Mouse (Mus musculus) left cerebral cortex, adult 11 months (tissue): ENCODE data around the gene Hnrnpm.
A peak's percentile ranks its signal among the peaks of the same experiment; 100 is the strongest.
"Not testable (repeated sequence)": the region's sequence is repeated elsewhere in the genome, so short reads cannot be mapped to it uniquely, and the experiment has no call there.

ENCODE experiments used
- DNase-seq: peaks from one replicate; pipeline ENCODE4 v3.0.0; 2022; ENCODE audit warnings: low spot score

Gene Hnrnpm

DNA sequence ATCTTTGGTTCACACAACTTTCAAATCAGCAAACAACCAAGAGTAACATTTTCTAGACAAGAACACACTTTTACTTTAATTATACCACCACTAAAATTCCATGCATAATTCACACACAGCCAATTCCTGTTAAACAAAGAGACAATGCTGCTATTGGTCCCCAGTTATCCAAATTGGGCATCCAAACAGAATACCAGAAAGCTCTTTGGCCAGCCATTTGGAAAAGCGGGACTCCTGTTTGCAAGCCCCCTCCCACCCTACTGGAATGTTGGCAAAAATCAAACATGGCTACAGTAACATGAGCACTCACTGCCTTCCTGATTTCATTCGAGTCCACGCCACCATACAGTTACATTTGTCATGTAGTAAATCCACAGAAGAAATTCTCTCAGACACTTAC, 17.0 kb downstream of the Hnrnpm start:
- no peak for DNase-seq

DNA sequence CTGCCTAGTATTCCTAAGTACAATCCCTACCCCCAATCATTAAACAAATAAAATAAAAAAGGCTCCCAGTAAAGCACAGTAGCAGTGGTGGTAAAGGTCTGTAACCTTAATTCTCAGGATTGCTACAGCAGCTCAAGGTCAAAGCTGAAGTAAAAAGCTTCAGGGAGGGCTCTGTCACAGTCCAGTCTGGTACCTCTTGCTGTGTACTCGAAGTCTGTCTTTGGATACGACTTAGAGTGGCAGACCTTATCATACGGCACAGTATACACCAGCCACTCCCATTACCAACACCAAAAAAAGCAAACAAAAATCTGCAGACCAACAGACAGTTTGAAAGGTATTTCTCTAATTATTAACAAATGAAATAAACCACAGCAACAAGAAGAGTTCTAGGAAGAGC, 19.8 kb downstream of the Hnrnpm start:
- no peak for DNase-seq

DNA sequence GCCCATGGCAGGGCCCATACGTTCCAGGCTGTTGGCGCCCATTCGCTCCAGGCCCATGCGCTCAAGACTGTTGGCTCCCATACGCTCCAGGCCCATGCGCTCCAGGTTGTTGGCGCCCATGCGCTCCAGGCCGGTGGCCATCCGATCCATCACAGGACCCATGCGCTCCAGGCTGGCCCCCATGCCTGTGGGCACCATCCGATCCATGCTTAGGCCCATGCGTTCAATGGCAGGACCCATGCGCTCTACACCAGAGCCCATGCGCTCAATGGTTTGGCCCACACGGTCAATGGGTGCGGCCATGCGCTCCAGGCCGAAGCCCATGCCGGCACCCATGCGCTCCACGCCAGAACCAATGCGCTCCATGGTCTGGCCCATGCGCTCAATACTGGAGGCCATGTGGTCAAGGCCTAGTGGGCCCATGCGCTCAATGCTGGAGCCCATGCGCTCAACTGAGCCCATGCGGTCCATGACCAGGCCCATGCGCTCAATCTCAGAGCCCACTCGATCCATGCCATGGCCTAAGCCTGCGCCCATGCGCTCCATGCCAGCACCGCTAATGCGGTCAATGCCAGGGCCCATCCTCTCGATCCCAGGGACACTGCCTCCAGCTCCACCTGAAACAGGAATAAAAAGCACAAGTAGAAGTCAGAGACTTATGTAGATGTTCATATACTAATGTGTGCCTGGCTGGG, 36.7 kb downstream of the Hnrnpm start:
- DNase-seq: no peak

DNA sequence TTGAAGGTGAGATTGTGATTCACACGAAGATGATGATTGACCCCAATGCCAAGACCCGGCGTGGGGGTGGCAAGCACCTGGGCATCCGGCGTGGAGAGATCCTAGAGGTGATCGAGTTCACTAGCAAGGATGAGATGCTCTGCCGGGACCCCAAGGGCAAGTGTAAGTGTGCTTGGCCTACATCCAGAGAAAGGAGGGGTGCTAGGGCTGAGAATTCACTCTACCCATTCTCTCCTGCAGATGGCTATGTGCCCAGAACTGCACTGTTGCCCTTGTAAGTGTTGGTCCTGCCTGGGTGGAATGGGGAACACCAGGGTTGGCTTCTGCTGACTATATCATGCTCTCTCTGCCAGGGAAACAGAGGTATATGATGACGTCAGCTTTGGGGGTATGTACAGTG, 41.6 kb downstream of the Hnrnpm start:
- no peak for DNase-seq

DNA sequence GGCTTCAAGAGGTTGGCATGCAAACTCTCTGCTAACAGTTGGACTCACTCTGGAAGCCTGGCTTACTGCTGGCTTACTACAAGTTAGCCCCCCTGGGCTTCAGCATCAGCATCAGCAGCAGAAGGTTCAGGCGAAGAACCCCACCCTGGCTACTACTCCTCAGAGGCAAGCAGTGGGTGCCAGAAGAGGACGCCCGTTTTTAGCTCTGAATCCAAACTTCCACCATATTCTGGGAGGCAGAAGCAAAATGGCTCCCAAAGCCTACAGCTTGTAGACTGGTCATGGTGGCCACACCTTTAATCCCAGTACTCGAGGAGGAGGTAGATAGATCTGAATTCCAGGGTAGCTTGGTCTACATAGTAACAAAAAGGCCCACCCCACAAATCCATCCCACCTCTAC, 42.6 kb downstream of the Hnrnpm start:
- no peak for DNase-seq

DNA sequence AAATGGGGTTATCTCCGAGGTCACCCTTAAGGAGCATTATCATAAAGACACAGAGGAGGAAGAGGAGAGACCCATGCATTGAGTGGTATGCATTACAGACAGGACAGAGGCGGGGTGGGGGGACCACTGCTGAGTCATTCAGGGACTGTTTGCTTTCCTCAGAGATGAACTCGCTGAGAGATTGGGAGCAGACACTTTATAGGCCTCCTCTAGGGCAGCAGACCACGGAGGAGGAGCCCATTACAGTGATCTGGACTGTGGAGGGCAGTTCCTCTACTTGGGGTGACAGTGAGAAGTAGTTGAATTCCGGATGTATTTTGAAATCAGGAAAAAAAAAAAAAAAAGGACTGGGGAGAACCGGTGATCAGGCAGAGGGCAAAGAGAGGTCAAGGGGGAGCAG, 46.9 kb downstream of the Hnrnpm start:
- no peak for DNase-seq

DNA sequence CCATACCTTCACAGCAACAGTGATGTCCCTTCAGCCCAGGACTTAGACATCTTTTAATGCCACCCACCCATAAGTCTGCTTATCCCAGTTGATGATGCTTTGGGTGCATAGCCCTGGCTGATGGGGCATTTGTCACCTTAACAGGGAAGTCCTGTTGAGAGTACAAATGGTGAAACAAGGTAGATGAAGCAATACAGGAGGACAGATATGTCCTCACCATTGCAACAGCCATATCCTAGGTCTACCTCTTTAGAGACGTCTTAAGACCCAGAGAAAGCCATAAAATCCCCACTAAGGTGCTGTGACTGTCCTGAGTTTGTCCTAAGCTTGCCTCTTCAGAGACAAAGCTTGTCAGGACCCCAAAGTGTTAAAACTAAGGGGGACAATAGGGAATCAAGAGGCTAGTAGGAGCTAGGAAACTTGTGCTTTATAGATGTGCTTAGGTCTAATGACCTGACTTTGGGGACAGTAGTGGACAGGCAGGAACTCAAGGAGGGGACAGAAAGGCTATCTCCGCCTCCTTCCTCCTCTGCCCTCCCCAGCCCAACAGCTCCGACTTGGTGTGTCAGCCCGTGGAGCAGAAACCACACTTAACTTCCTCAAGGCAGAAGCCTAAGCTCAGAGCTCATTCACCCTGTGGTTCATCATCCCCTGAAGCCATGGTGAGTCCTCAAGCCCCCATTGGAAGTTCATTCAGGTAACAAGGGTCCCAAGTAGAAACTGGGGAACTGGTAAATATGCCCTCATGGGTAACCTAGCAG, 49.0 kb downstream of the Hnrnpm start, which contains the start of gene Pram1:
Gene Pram1 (plus strand): TSS at position 541 of the 761 bp plus-strand sequence.
- no peak for DNase-seq

DNA sequence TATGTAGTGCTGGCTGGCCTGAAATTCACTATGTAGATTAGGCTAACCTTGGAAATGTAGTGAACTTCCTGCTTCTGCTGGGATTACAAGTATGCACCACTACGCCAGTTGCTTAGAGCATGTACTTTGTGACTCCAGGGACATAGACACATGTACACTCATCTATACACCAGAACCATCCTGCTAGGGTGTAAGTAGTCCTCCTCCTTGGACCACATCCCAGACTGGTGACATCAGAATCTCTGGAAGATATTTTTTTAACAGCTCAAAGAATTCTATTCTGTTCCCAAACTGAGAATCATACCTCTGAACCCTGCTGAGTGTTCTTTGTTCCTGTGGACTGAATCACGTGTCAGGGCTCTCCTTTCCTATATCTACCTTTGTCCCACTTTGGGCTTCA, 49.6 kb downstream of the Hnrnpm start:
- no peak for DNase-seq

DNA sequence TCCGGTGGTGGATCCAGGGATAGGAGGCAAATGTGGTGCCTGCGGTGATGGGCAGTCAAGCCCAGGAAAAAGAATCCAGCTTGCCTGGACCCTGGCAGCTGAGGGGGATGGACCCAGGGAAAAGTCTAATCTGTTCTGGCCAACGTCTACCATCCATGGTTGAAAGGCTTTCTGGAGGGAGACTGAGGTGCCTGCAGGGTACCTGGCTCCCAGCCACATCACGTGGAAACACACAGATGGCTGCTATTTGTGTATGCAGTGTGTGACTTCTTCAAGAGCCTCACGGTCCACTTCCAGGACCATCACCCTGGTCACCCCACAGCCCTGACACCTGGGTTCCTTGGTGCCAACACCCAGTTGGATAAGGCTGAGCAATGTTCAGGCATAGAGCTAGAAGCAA, 54.9 kb downstream of the Hnrnpm start:
- DNase-seq: no peak

DNA sequence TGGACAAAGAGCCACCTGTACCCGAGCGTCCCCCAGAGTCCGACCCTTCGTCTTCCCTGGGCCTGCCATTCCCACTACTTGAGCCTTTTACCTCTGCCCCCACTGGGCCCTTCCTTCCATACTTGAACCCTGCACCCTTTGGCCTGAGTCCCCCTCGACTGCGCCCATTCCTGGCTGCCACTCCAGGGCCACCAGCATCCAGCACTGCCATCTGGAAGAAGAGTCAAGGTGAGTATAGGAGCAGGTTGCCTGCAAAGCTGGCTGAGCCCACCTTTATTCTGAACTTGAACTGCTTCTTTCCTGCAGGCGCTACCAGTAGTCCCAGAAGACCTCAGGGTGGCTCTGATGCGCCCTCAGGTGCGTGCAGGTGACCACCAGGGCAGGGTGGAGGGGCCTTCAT, 55.4 kb downstream of the Hnrnpm start:
- DNase-seq: no peak

DNA sequence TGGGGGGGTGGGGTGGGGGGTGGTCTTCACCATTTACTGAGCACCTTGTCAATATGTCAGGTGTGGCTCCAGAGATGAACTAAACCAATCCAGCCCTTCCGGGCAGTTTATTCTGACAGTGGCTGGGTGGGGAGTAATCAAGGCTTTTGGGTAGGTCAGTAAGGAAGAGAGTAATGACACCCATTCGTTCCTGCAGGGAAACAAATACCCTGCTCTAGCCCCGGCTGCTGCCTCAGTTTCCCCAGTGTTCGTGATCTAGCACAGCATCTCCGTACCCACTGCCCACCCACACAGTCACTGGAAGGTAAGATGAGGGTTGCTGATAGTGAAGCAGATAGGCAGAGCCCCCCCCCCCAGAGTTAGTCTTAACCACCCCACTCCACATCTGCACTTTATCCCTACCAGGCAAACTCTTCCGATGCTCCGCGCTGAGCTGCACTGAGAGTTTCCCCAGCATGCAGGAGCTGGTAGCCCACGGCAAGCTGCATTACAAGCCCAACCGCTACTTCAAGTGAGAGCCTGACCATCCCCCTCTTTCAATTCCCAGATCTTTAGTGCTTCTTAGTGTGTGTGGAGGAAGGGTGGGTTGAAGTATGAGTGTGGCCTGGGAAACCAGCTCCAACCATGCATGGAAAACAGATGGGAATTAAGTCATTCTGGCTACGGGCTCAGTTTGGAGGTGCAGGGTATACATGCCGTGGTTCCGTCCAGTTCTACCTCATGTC, 56.3 kb downstream of the Hnrnpm start:
- no peak for DNase-seq

DNA sequence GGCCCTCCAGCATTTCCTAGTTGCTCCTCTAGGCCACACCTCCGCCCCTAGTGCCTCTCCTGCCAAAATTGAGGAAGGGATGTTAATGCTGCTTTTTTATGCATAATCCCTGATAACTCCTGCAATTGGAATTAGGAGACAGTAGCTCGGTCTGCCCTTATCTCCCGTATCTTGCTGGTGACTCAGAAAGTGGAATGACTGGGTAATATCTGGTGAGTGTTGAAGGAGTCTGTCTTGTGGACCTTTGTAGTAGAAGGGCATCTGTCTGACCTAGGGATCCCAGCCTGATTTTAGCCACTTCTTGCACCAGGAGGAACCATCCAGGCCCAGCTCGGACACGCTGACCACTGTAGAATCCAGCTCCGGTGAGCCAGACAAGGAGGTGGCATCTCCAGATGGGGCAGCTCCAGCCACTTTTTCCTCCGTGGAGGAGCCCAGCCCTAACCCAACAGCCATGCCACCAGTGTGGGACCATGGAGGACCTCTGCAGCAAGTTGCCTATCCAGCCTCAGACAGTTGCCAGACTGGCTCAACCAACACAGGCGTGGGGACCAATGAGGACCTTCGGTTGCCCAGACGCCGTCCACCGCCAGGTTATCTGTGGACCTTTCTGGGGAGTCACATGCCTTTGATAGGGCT, 57.1 kb downstream of the Hnrnpm start:
- DNase-seq: no peak

DNA sequence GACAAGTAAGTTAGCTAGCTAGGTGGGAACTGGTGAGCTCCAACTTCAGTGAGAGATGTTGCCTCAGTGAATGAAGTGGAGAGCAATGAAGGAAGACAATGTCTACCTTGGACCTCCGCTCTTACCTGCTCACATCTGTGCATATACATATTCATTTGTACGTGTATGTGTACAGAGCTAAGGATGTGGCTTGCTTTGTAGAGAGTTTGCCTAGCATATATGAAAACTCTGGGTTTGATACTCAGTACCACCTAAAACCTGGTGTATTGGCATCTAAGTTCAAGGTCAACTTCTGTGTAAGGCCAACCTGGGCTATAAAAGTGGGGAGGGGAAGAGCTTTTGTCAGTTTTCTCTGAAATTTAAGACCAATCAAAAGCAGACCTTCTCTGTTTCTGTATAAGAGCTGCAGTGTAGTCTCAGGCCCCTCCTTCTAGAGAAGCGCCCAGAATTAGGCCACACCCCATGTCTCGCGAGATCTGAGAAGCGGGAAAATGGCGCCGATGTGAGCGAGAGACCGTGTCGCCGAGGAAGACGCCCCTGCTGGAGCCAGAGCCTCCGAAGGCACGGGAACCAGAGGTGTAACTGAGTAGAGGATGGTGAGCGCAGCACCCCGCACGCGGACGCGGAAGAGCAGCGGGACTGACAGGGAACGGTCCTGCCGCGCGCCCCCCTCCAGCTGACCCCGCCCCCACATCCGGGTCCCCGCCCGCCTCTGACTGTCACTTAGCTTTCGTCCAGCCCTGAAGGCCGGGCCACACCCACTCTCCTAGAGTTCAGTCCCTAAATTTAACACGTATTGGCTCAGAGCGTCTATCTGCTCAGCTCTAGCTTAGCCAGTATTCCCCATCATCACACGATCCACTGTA, 57.8 kb downstream of the Hnrnpm start, which contains the start of gene Zfp414:
Gene Zfp414 (plus strand): TSS at position 470 of the 866 bp plus-strand sequence.
- peak; percentile 88 for DNase-seq

DNA sequence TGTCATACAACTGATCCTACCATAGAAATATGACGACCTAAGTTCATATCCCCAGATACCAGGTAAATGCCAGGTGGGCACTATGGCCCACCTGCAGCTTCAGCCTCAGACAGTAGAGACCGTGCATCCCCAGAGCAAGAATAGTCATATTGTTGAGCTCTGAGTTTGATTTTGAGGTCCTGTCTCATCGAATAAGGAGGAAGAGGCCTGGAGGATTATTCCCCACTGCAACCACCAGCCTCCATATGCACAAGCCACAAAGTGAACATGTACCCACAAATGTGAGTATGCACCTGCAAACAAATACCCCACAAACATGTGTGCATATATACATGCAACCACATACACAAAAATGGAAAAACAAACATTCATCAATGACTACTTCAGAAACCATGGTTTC, 59.4 kb downstream of the Hnrnpm start:
- DNase-seq: no peak

DNA sequence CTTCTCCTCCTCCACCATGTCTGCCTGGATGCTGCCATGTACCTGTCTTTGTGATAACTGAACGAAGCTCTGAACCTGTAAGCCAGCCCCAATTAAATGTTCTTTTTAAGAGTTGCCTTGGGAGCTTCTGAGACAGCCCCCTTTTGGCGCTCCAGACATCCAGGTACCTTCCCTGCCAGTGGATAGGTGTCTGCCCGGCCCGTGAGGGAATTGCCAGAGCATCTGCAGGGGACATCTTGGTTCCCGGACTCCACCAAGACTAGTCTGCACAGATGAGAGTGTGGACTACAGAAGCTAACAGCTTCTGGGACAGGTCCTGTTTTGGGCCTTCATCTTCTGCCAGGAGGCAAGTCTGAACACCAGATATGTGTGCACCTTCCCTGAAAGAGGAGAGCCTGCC, 72.9 kb downstream of the Hnrnpm start:
- not testable (repeated sequence) for DNase-seq

DNA sequence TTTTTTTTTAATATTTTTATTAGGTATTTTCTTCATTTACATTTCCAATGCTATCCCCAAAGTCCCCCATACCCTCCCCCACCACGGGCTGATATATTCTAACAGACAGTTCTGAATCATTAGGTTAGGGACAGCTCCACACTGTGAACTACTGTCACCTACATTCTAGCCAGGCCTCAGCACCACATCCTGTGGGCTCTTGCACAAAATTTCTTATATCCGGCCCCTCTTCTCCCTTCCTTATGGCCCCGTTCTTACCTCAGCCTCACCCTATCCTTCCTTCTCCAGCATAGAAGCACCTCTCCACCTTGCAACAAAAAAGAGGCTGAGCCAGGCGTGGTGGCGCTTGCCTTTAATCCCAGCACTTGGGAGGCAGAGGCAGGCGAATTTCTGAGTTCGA, 76.1 kb downstream of the Hnrnpm start:
- no peak for DNase-seq

DNA sequence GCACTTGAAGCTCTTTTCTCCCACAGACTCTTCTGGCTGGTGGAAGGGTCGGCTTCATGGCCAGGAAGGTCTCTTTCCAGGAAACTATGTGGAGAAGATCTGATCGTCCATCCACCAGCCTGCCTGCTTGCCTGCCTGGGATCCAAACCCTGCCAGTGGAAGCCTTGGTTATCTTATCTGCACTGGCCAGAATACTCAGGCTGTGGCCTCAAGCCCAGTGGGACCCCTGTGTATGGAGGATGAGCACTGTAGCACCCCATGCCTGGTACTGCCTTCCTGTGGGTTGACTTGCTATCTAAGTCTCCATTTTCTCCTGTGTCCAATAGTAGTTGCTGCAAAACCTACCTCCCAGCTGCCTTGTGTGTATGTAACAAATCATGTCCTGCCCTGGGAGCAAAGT, 79.4 kb downstream of the Hnrnpm start:
- DNase-seq: no peak

DNA sequence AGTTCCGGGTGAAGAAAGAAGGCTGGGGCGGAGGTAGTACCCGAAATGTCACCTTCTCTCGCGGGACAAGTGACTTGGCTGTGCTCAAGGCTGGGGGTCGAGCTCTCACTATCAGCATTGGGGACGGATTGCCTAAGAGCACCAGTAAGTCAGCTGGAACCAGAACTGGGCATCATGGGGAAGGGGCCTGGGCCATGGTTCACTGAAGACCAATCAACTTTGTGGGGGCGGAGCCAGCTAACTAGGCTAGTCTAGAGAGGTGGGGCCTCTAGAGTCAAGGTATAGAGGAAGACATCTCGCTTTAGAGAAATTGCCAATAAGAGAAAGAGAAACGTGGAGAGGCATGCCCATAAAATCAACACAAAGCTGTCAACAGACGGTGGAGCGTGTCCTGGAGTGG, 84.7 kb downstream of the Hnrnpm start:
- DNase-seq: no peak

DNA sequence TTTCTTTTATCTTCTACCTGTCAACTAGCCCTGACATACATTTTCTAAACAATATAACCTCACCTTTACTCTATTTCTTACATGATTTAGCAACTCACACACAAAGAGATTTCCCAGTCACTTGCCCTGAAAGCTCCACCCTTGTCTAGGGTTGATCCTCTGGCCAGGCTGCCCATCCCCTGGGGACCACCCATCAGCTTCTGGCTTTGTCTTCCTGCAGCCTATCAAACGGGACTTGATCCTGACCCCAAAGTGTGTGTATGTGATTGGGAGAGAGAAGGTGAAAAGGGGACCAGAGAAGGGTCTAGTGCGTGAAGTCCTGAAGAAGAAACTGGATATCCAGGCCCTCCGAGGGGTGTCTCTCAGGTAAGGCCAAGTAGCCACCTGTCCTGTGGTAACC, 85.8 kb downstream of the Hnrnpm start:
- no peak for DNase-seq

DNA sequence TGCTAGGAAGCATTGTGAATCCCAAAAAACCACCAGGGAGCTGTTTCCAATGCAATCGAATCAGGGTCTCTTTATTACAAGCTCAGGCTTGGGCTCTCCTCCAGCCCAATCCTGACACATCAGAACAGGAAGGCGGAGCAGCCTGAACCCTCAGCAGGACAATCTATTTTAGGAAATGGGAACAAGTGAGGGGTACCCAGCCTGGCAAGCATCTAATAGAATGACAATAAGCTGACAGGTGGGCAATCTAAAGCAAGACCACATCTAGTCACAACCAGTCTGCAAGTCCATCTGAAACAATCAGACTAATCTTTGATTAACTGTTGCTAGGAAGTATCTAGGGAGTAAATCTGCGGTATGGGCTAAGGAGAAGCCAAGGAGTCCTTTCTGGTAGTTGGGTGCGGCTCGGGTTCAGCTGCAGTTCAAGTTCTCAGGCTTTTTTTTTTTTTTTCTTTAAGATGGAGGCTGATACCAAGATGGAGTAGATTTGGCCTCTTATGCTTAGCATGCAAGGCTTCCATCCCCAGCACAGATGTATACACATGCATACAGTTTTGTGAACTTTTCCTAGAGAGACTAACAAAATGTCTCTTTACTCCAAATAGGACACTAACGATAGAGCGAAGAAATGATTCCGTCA, 86.7 kb downstream of the Hnrnpm start:
- DNase-seq: no peak

DNA sequence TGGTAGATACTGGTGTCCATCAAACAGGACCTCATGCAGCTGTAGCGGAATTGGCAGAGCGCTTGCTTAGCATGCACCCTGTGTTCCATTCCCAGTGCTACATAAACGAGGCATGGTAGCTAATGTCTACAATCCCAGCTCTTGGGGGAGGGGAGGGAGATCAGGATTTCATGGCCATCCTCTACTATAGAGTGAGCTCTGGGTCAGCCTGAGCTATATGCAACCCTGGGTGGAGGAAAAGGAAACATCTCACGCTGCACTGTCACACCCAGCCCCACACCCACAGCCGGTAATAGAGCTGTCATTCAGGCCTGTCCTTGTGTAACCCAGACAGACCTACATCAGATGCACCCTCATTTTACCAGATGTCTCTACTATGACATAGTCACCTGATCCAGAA, 88.2 kb downstream of the Hnrnpm start:
- no peak for DNase-seq
